Comparison of ENCODE assay signal across 22 mouse cellular contexts in genomic region chr1:177148746-177149145, GRCm38 (mm10).
DNase-seq lines count a peak whose midpoint lies in the region; ATAC-seq and TF ChIP-seq lines count a peak whose summit lies in the region.
"Had no signal": no experiment of that assay in that cellular context is flagged by ENCODE, and none has a peak within 500 bp of the region (broad histone marks: within the 10 kb centered on the region; RNA-seq: fewer than 3 reads in every experiment).

No protein-coding gene starts in this region.

- H3K27ac ChIP-seq in midbrain, embryonic 12.5 days (replicated peaks), result peak overlapping the region; percentile 71
- no peak overlapping the region for H3K27ac ChIP-seq in midbrain, postnatal 0 days (ENCODE audit: low read depth, low read length)
- peak overlapping the region; percentile 47; the same call in 1 of the 2 replicates for H3K27ac ChIP-seq in forebrain, postnatal 0 days (ENCODE audit: low read depth, low read length)
- H3K27ac ChIP-seq in gastrocnemius, adult 2 months, result no peak overlapping the region
- H3K27ac ChIP-seq: embryonic facial prominence, embryonic 10.5 days; neural tube, embryonic 13.5 days had no signal

- TF ChIP-seq CTCF in midbrain, postnatal 0 days (IDR thresholded peaks at IDR 0.05), result no peak
- TF ChIP-seq CTCF in forebrain, postnatal 0 days (IDR thresholded peaks at IDR 0.05; ENCODE audit: low read depth), result no peak
- TF ChIP-seq CTCF in gastrocnemius, adult 2 months (IDR thresholded peaks at IDR 0.05), result no peak

- WGBS in midbrain, embryonic 12.5 days, result 21% methylated on average over 2 of the region's 2 CpGs
- WGBS in midbrain, postnatal 0 days, result 21% methylated on average over 2 of the region's 2 CpGs
- WGBS in forebrain, postnatal 0 days, result 21% methylated on average over 2 of the region's 2 CpGs

- DNase-seq in embryo, embryonic 10.5 days (ENCODE audit: low spot score), result peak; percentile 17
- DNase-seq in embryo, embryonic 10 days (ENCODE audit: low spot score), result no peak
- no peak for DNase-seq in midbrain, postnatal 0 days (ENCODE audit: low spot score)
- DNase-seq in forebrain, postnatal 0 days, result no peak
- DNase-seq in thymus, postnatal 4 days, result no peak
- DNase-seq in gastrocnemius, adult 2 months, result no peak
- DNase-seq: adrenal gland, postnatal 10 days; cerebellum, adult 11 months; cerebellum, postnatal 10 days; kidney, adult 9 months; kidney, postnatal 25 days; left cerebral cortex, postnatal 4 days; liver; right cerebral cortex, postnatal 14 days had no signal

- H3K4me1 ChIP-seq in midbrain, embryonic 12.5 days, result peaks cover 16% of the 10 kb centered on the region
- no peaks in the 10 kb centered on the region for H3K4me1 ChIP-seq in midbrain, postnatal 0 days (ENCODE audit: insufficient read depth, low read length)
- no peaks in the 10 kb centered on the region for H3K4me1 ChIP-seq in forebrain, postnatal 0 days (ENCODE audit: insufficient read depth)

- intact Hi-C loops in gastrocnemius, adult 2 months (cut with DNase I), result no loop called here

- H3K36me3 ChIP-seq in midbrain, embryonic 12.5 days, result no peaks in the 10 kb centered on the region
- no peaks in the 10 kb centered on the region for H3K36me3 ChIP-seq in midbrain, postnatal 0 days (ENCODE audit: insufficient read depth, low read length)
- no peaks in the 10 kb centered on the region for H3K36me3 ChIP-seq in forebrain, postnatal 0 days (ENCODE audit: insufficient read depth)
- H3K36me3 ChIP-seq: embryonic facial prominence, embryonic 10.5 days; heart, embryonic 12.5 days; neural tube, embryonic 13.5 days had no signal

- H3K4me3 ChIP-seq in midbrain, embryonic 12.5 days, result no peak overlapping the region
- H3K4me3 ChIP-seq in midbrain, postnatal 0 days (ENCODE audit: low read depth, low read length), result no peak overlapping the region
- H3K4me3 ChIP-seq in forebrain, postnatal 0 days (ENCODE audit: low read depth, low read length), result no peak overlapping the region
- no peak overlapping the region for H3K4me3 ChIP-seq in gastrocnemius, adult 2 months
- H3K4me3 ChIP-seq: embryonic facial prominence, embryonic 10.5 days; heart, embryonic 12.5 days; left cerebral cortex, adult 2 months; neural tube, embryonic 13.5 days had no signal

- ATAC-seq in midbrain, embryonic 12.5 days (ENCODE audit: low FRiP score, low read depth), result peak; percentile 32; the same call in 1 of the 2 replicates
- ATAC-seq in midbrain, postnatal 0 days (ENCODE audit: low FRiP score), result no peak
- no peak for ATAC-seq in forebrain, postnatal 0 days
- ATAC-seq in cerebellum, adult (ENCODE audit: insufficient number of reproducible peaks, low FRiP score, low TSS enrichment), result no peak
- ATAC-seq: lung, postnatal 0 days; Patski had no signal

- no peaks in the 10 kb centered on the region for H3K9me3 ChIP-seq in midbrain, embryonic 12.5 days
- H3K9me3 ChIP-seq in midbrain, postnatal 0 days (ENCODE audit: low read length), result no peaks in the 10 kb centered on the region
- H3K9me3 ChIP-seq in forebrain, postnatal 0 days (ENCODE audit: low read length), result no peaks in the 10 kb centered on the region
- H3K9me3 ChIP-seq: embryonic facial prominence, embryonic 10.5 days; heart, embryonic 12.5 days; neural tube, embryonic 13.5 days had no signal

- no peaks in the 10 kb centered on the region for H3K27me3 ChIP-seq in midbrain, embryonic 12.5 days
- no peaks in the 10 kb centered on the region for H3K27me3 ChIP-seq in midbrain, postnatal 0 days (ENCODE audit: insufficient read depth, low read length)
- no peaks in the 10 kb centered on the region for H3K27me3 ChIP-seq in forebrain, postnatal 0 days (ENCODE audit: insufficient read depth, low read length)
- H3K27me3 ChIP-seq: heart, embryonic 12.5 days; neural tube, embryonic 13.5 days; Patski had no signal

- H3K4me2 ChIP-seq in midbrain, embryonic 12.5 days (replicated peaks), result no peak overlapping the region
- H3K4me2 ChIP-seq in midbrain, postnatal 0 days (ENCODE audit: low read depth, low read length, poor library complexity, severe bottlenecking), result no peak overlapping the region
- H3K4me2 ChIP-seq in forebrain, postnatal 0 days (ENCODE audit: low read depth), result no peak overlapping the region
- H3K4me2 ChIP-seq: heart, embryonic 12.5 days; neural tube, embryonic 13.5 days had no signal

- no peak overlapping the region for H3K9ac ChIP-seq in midbrain, embryonic 12.5 days (replicated peaks)
- H3K9ac ChIP-seq in midbrain, postnatal 0 days (replicated peaks; ENCODE audit: low read length, poor library complexity, severe bottlenecking), result no peak overlapping the region
- no peak overlapping the region for H3K9ac ChIP-seq in forebrain, postnatal 0 days
- H3K9ac ChIP-seq: heart, embryonic 12.5 days; neural tube, embryonic 13.5 days had no signal

Comparison
In these comparisons a context has a peak if more than half of its experiments do, and no peak if none do; other contexts are left out.
1. H3K27ac ChIP-seq: peak in midbrain, embryonic 12.5 days (single experiment) and forebrain, postnatal 0 days (single experiment); none in midbrain, postnatal 0 days (single experiment) and gastrocnemius, adult 2 months (single experiment).